Mouse (Mus musculus) bone marrow, adult 2 months (tissue): ENCODE data around the gene C130074G19Rik.

ENCODE experiments used
- CTCF ChIP-seq: fragments of 200-500 bp; IDR thresholded peaks from 2 replicates; pipeline ENCODE4 v1.5.1; 2011; ENCODE audit warnings: low read length, control low read depth; ENCODE audit not compliant: control insufficient read depth, insufficient read depth
- POLR2A ChIP-seq: fragments of 200-500 bp; IDR thresholded peaks from 2 replicates; pipeline ENCODE4 v1.6.1; 2011; ENCODE audit warnings: low read depth, mild to moderate bottlenecking, control low read depth, low read length, borderline replicate concordance; ENCODE audit not compliant: control insufficient read depth

DNA sequence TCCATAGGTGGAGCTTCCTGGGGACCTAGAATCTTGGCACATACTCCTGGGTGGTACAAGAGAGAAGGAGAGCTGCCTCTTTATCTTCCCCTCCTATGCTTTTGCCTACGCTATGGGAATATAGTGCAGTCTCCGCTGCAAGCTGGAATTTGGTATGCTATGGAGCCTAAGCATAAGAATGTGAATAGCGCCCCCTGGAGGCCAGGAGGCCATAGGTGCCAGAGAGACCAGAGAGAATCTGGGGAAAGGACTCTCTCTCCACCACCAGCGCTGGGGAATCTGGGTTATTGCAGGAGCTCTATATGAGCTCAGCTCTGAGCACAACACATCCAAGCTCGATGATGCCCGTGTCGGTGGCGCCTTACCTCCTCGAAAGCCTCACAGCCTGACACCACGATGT lies 50.8 kb downstream of the C130074G19Rik start:
- TF ChIP-seq CTCF (peak; percentile 62; the same call in 1 of the 2 replicates), POLR2A (no peak)
